Mouse (Mus musculus) MEL (cell line): Measurements from ENCODE around the gene Vrk2. TPM values are rescaled to one million over a fixed set of nuclear protein-coding genes. Genes with fewer than 3 reads are reported as not detected.

Source experiments
- DNase-seq: peaks from one replicate; pipeline ENCODE4 v3.0.0; 2011; ENCODE audit warnings: low read depth, low spot score
- H3K27ac ChIP-seq: 2 replicates; pipeline ENCODE4 v1.5.1; 2012; ENCODE audit warnings: low read depth, mild to moderate bottlenecking, control low read depth, low read length, moderate library complexity; ENCODE audit not compliant: control insufficient read depth
- H3K27me3 ChIP-seq, 2 experiments: fragments of 150-350 bp in 1 of 2; sonication (generic) in 1 of 2; 2 replicates each; pipeline ENCODE4 v1.6.1; 2012; ENCODE audit warnings: low read length in 2 of 2, mild to moderate bottlenecking in 2 of 2, improper control_type of control experiment in 1 of 2, moderate library complexity in 1 of 2; ENCODE audit not compliant: insufficient read depth in 2 of 2, control insufficient read depth in 1 of 2
- H3K36me3 ChIP-seq, 2 experiments: 2 replicates each; pipeline ENCODE4 v1.6.1; 2012 to 2014; ENCODE audit warnings: low read length in 2 of 2, improper control_type of control experiment in 1 of 2, inconsistent platforms in 1 of 2, mild to moderate bottlenecking in 1 of 2; ENCODE audit not compliant: insufficient read depth in 2 of 2, control insufficient read depth in 1 of 2
- H3K4me1 ChIP-seq, 2 experiments: fragments of 150-350 bp in 1 of 2; sonication (generic) in 1 of 2; 2 replicates each; pipeline ENCODE4 v1.6.1; 2012; ENCODE audit warnings: low read length in 2 of 2, improper control_type of control experiment in 1 of 2, mild to moderate bottlenecking in 1 of 2; ENCODE audit not compliant: insufficient read depth in 2 of 2, control insufficient read depth in 1 of 2
- H3K4me3 ChIP-seq, 2 experiments: fragments of 150-350 bp in 1 of 2; sonication (generic) in 1 of 2; 2 replicates each; pipeline ENCODE4 v1.5.1; 2012; ENCODE audit warnings: low read depth in 2 of 2, low read length in 2 of 2, mild to moderate bottlenecking in 2 of 2, moderate library complexity in 2 of 2, control low read depth in 1 of 2, improper control_type of control experiment in 1 of 2; ENCODE audit not compliant: control insufficient read depth in 1 of 2, insufficient read depth in 1 of 2
- H3K79me2 ChIP-seq: 2 replicates; pipeline ENCODE4 v1.6.1; 2012; ENCODE audit warnings: mild to moderate bottlenecking, low read length, moderate library complexity; ENCODE audit not compliant: control insufficient read depth, poor library complexity, insufficient read depth
- H3K9ac ChIP-seq: 2 replicates; pipeline ENCODE4 v1.6.1; 2012; ENCODE audit warnings: low read depth, mild to moderate bottlenecking, control low read depth, low read length, moderate library complexity; ENCODE audit not compliant: control insufficient read depth, poor library complexity, severe bottlenecking
- H3K9me3 ChIP-seq: fragments of 150-350 bp; sonication (generic); replicated peaks from 2 replicates; pipeline ENCODE4 v1.6.1; 2012; ENCODE audit warnings: mild to moderate bottlenecking, low read length, improper control_type of control experiment, moderate library complexity; ENCODE audit not compliant: insufficient read depth
- BHLHE40 ChIP-seq: IDR thresholded peaks from 2 replicates; pipeline ENCODE4 v1.6.1; 2012; ENCODE audit warnings: low read depth, mild to moderate bottlenecking, inconsistent platforms, low read length, improper control_type of control experiment, borderline replicate concordance
- CHD1 ChIP-seq: IDR thresholded peaks from 2 replicates; pipeline ENCODE4 v1.6.1; 2012; ENCODE audit warnings: low read depth, mild to moderate bottlenecking, inconsistent platforms, low read length, improper control_type of control experiment
- CTCF ChIP-seq, 3 experiments: IDR thresholded peaks in 2 of 3; conservative IDR thresholded peaks in 1 of 3; 2 replicates each; pipeline ENCODE4 v1.5.1; 2011 to 2012; ENCODE audit warnings: low read length in 3 of 3, low read depth in 2 of 3, mild to moderate bottlenecking in 2 of 3, improper control_type of control experiment in 1 of 3, inconsistent platforms in 1 of 3, mixed read lengths in 1 of 3, moderate library complexity in 1 of 3; ENCODE audit not compliant: control insufficient read depth in 1 of 3, insufficient read depth in 1 of 3, poor library complexity in 1 of 3, severe bottlenecking in 1 of 3
- GABPA ChIP-seq: IDR thresholded peaks from 2 replicates; pipeline ENCODE4 v1.6.1; 2012; ENCODE audit warnings: low read depth, mild to moderate bottlenecking, inconsistent platforms, low read length, improper control_type of control experiment, moderate library complexity
- JUND ChIP-seq: IDR thresholded peaks from 2 replicates; pipeline ENCODE4 v1.6.1; 2011; ENCODE audit warnings: low read depth, mild to moderate bottlenecking, improper control_type of control experiment, low read length
- MAFK ChIP-seq: IDR thresholded peaks from 2 replicates; pipeline ENCODE4 v1.6.1; 2011; ENCODE audit warnings: low read depth, mild to moderate bottlenecking, low read length, improper control_type of control experiment, borderline replicate concordance
- MAX ChIP-seq: IDR thresholded peaks from 2 replicates; pipeline ENCODE4 v1.6.1; 2011; ENCODE audit warnings: low read length, improper control_type of control experiment
- MYB ChIP-seq: IDR thresholded peaks from 2 replicates; pipeline ENCODE4 v1.6.1; 2011; ENCODE audit warnings: mild to moderate bottlenecking, low read depth, low read length, improper control_type of control experiment
- MYC ChIP-seq: IDR thresholded peaks from 2 replicates; pipeline ENCODE4 v1.6.1; 2011; ENCODE audit warnings: low read depth, mild to moderate bottlenecking, low read length, improper control_type of control experiment, moderate library complexity
- NRF1 ChIP-seq: IDR thresholded peaks from 2 replicates; pipeline ENCODE4 v1.6.1; 2014; ENCODE audit warnings: low read depth, mild to moderate bottlenecking, inconsistent platforms, low read length, improper control_type of control experiment, moderate library complexity; ENCODE audit not compliant: poor library complexity, insufficient read depth, severe bottlenecking
- POLR2AphosphoS5 ChIP-seq: IDR thresholded peaks from 2 replicates; pipeline ENCODE4 v1.6.1; 2012; ENCODE audit warnings: low read depth, borderline replicate concordance, mild to moderate bottlenecking, inconsistent platforms, low read length, moderate library complexity, mixed read lengths
- RCOR1 ChIP-seq: IDR thresholded peaks from 2 replicates; pipeline ENCODE4 v1.6.1; 2012; ENCODE audit warnings: low read depth, mild to moderate bottlenecking, inconsistent platforms, low read length, improper control_type of control experiment
- TBP ChIP-seq: IDR thresholded peaks from 2 replicates; pipeline ENCODE4 v1.8.0; 2011; ENCODE audit warnings: low read depth, low read length, improper control_type of control experiment
- TCF12 ChIP-seq: IDR thresholded peaks from 2 replicates; pipeline ENCODE4 v1.6.1; 2014; ENCODE audit warnings: low read depth, mild to moderate bottlenecking, inconsistent platforms, low read length, improper control_type of control experiment, moderate library complexity
- USF1 ChIP-seq: IDR thresholded peaks from 2 replicates; pipeline ENCODE4 v1.6.1; 2014; ENCODE audit warnings: low read depth, mild to moderate bottlenecking, inconsistent platforms, low read length, improper control_type of control experiment, moderate library complexity
- USF2 ChIP-seq, 2 experiments: IDR thresholded peaks; 2 replicates each; pipeline ENCODE4 v1.6.1; 2011 to 2012; ENCODE audit warnings: improper control_type of control experiment in 2 of 2, low read length in 2 of 2, borderline replicate concordance in 1 of 2, inconsistent platforms in 1 of 2, low read depth in 1 of 2, mild to moderate bottlenecking in 1 of 2; ENCODE audit not compliant: insufficient read depth in 1 of 2
- ZC3H11A ChIP-seq: IDR thresholded peaks from 2 replicates; pipeline ENCODE4 v1.6.1; 2012; ENCODE audit warnings: low read depth, mild to moderate bottlenecking, inconsistent platforms, low read length, improper control_type of control experiment
- ZKSCAN1 ChIP-seq: IDR thresholded peaks from 2 replicates; pipeline ENCODE4 v1.6.1; 2012; ENCODE audit warnings: low read depth, mild to moderate bottlenecking, inconsistent platforms, low read length, improper control_type of control experiment, moderate library complexity
- ZMIZ1 ChIP-seq: IDR thresholded peaks from 2 replicates; pipeline ENCODE4 v1.6.1; 2012; ENCODE audit warnings: low read depth, mild to moderate bottlenecking, inconsistent platforms, low read length, improper control_type of control experiment, moderate library complexity
- ZNF384 ChIP-seq: IDR thresholded peaks from 2 replicates; pipeline ENCODE4 v1.6.1; 2012; ENCODE audit warnings: low read depth, mild to moderate bottlenecking, inconsistent platforms, low read length, improper control_type of control experiment
- polyA plus RNA-seq, 2 experiments: library from polyadenylated mRNA; stranded (reverse) in 1 of 2; unstranded in 1 of 2; fragments of >175 nt in 1 of 2; fragments of >200 nt in 1 of 2; gene quantifications; 2 replicates each; pipeline versions ENCODE4 v1.2.1 to v1.2.4; 2012; ENCODE audit warnings: low replicate concordance in 2 of 2, low read depth in 1 of 2; ENCODE audit not compliant: insufficient read length in 2 of 2, insufficient read depth in 1 of 2, missing spikeins in 1 of 2
- total RNA-seq: library from RNA; depleted of rRNA; stranded (reverse); fragments of 300-350 nt; gene quantifications from 2 replicates; pipeline ENCODE4 v1.2.3, GENCODE M21; 2012; rRNA removed

Gene Vrk2
- total and polyA plus RNA-seq, 3 experiments: 19.6 to 20.6 TPM; not detected in 1

DNA sequence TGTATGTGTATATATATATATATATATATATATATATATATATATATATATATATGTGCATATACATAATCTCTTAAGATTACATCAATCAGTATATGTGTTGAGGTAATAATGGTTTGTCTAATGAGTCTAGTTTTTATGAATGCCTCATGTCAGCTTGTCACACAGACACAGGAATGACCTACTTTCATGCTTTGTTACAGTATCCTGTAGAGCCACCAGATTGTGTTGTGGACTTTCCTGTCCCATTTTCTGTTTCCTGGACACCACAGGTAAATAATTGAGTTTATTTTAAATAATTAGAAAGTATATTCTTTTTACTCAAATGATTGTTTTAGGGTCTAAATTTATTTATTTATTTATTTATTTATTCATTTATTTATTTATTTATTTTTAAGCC lies 159.6 kb downstream of the Vrk2 start:
- Histone ChIP-seq H3K9ac (no peak overlapping the region), H3K4me3 (no peak overlapping the region), H3K4me1 (no peaks in the 10 kb centered on the region), H3K79me2 (no peaks in the 10 kb centered on the region), H3K27ac (no peak overlapping the region), H3K9me3 (no peaks in the 10 kb centered on the region), H3K27me3 (no peaks in the 10 kb centered on the region), H3K36me3 (peaks cover under 1 to 5% of the 10 kb centered on the region in 2 experiments; a peak in 3 of 4 replicates)
- no peak for DNase-seq
- TF ChIP-seq MYC: no peak
- TF ChIP-seq CHD1: no peak
- no peak for TF ChIP-seq USF2 (IDR thresholded peaks at IDR 0.05; ENCODE audit: borderline replicate concordance in 1 of 2, insufficient read depth in 1 of 2, low read depth in 1 of 2, low read length in 2 of 2)
- TF ChIP-seq BHLHE40: no peak
- no peak for TF ChIP-seq TBP
- no peak for TF ChIP-seq NRF1
- no peak for TF ChIP-seq JUND
- no peak for TF ChIP-seq GABPA
- no peak for TF ChIP-seq CTCF (IDR thresholded peaks at IDR 0.05 in 2 of 3, conservative IDR thresholded peaks at IDR 0.05 in 1 of 3; ENCODE audit: control insufficient read depth in 1 of 3, insufficient read depth in 1 of 3, low read depth in 2 of 3, low read length in 3 of 3, poor library complexity in 1 of 3, severe bottlenecking in 1 of 3)
- no peak for TF ChIP-seq ZMIZ1
- no peak for TF ChIP-seq ZC3H11A
- no peak for TF ChIP-seq ZKSCAN1
- no peak for TF ChIP-seq ZNF384
- no peak for TF ChIP-seq TCF12
- no peak for TF ChIP-seq USF1

- no peak for DNase-seq
- TF ChIP-seq MAFK: no peak
- no peak for TF ChIP-seq POLR2AphosphoS5
- TF ChIP-seq MAX: no peak
- TF ChIP-seq MYB: no peak
- TF ChIP-seq RCOR1: no peak
- TF ChIP-seq, all 39 proteins: peak for 0
- H3K9ac ChIP-seq: no peak overlapping the region
- H3K79me2 ChIP-seq: no peaks in the 10 kb centered on the region
- H3K36me3 ChIP-seq: peaks cover 0 to 2% of the 10 kb centered on the region in 2 experiments; a peak in 2 of 4 replicates
- H3K4me3 ChIP-seq: no peak overlapping the region
- no peak overlapping the region for H3K27ac ChIP-seq
- H3K4me1 ChIP-seq: no peaks in the 10 kb centered on the region
- no peaks in the 10 kb centered on the region for H3K27me3 ChIP-seq
- no peaks in the 10 kb centered on the region for H3K9me3 ChIP-seq
Measured at GRCm38 (mm10) chr11:26421472-26421871, 172.3 kb downstream of the Vrk2 start.

Other genes starting within 250 kb of the Vrk2 start
- gene Fancl, start 207.9 kb downstream of the Vrk2 start, total RNA-seq: 35.8 and 40.1 TPM in 2 replicates
- gene Fancl, start 207.9 kb downstream of the Vrk2 start, polyA plus RNA-seq: 10 to 100 TPM in 1 of 2 experiments, not detected in 1; 21.3 TPM
- gene Gm6899, start 758 bp downstream of the Vrk2 start, total RNA-seq: not detected in 2 replicates
- gene Gm6899, start 758 bp downstream of the Vrk2 start, polyA plus RNA-seq: not detected